In the genomic region with DNA sequence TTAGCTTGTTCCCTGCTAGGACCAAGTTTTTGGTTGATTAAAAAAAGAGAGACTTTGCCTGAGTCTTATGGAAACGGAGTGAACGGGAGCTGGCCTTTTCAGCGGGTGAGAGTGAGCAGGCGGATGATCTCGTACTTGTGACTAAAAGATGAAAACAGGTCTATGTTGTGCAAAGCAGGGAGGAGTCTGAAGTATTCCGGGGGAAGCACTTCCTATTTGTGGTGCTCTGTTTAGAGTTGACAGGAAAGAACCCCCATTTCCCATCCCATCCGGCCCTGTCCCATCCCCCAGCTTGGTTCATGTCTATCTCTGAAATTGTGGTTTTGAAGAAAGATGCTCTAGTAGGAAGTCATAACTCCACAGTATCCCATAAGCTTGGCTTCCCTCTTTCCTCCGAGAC, we compare ENCODE assay signal across 8 mouse cellular contexts. TPM values are rescaled to one million over a fixed set of nuclear protein-coding genes. Genes with fewer than 3 reads are reported as not detected.
A peak's percentile ranks its signal among the peaks of the same experiment; 100 is the strongest.
DNase-seq lines count a peak whose midpoint lies in the region; ATAC-seq and TF ChIP-seq lines count a peak whose summit lies in the region.

No protein-coding gene starts in this region.

- no peak for DNase-seq in heart, adult 2 months
- DNase-seq in heart, postnatal 25 days (ENCODE audit: low spot score): no peak
- DNase-seq in CD4-positive helper T cell, adult 2 months (ENCODE audit: low read depth, low spot score): peak; percentile 21
- DNase-seq in forebrain, postnatal 0 days: no peak
- DNase-seq in adrenal gland, postnatal 4 days (ENCODE audit: low spot score in 2 of 2): no peak
- DNase-seq in frontal cortex, postnatal 14 days (ENCODE audit: low spot score in 2 of 2): no peak
- DNase-seq in left cerebral cortex, postnatal 25 days (ENCODE audit: low spot score in 2 of 2): no peak

- no peak for TF ChIP-seq POLR2A in heart, adult 2 months (IDR thresholded peaks at IDR 0.05; ENCODE audit: insufficient read depth, low read depth, low read length)

- no peaks in the 10 kb centered on the region for H3K27me3 ChIP-seq in heart, adult 2 months (ENCODE audit: control insufficient read depth, insufficient read depth, low read length)
- no peaks in the 10 kb centered on the region for H3K27me3 ChIP-seq in forebrain, postnatal 0 days (ENCODE audit: insufficient read depth, low read length)
- no peaks in the 10 kb centered on the region for H3K27me3 ChIP-seq in liver, embryonic 16.5 days (ENCODE audit: control insufficient read depth, insufficient read depth, low read depth, low read length)

- no peak for ATAC-seq in forebrain, postnatal 0 days
- ATAC-seq in liver, embryonic 16.5 days (ENCODE audit: low read depth): no peak

- H3K9ac ChIP-seq in heart, adult 2 months (ENCODE audit: low read depth, low read length): no peak overlapping the region
- H3K9ac ChIP-seq in forebrain, postnatal 0 days: 0 out of 2 replicates have a peak overlapping the region, but pooled peaks have one; percentile 74
- H3K9ac ChIP-seq in liver, embryonic 16.5 days (ENCODE audit: low read depth, low read length): peak overlapping the region; percentile 90

- H3K4me3 ChIP-seq in heart, adult 2 months: peak overlapping the region; percentile 69
- peak overlapping the region; percentile 84 for H3K4me3 ChIP-seq in forebrain, postnatal 0 days (ENCODE audit: low read depth, low read length)
- H3K4me3 ChIP-seq in liver, embryonic 16.5 days (ENCODE audit: low read depth, low read length): peak overlapping the region; percentile 94

- H3K4me2 ChIP-seq in forebrain, postnatal 0 days (ENCODE audit: low read depth): peak overlapping the region; percentile 96
- peak overlapping the region; percentile 97 for H3K4me2 ChIP-seq in liver, embryonic 16.5 days (ENCODE audit: low read depth, low read length)

- intact Hi-C loops in heart, adult 2 months (cut with DNase I): loop anchor here (1.0 kb wide), 1 partner anchor 17 kb away; no protein-coding TSS in a partner anchor
- intact Hi-C loops in heart, postnatal 25 days (cut with DNase I): loop anchor here (2.0 kb wide), 1 partner anchor 17 kb away; no protein-coding TSS in a partner anchor
- intact Hi-C loops in left cerebral cortex, postnatal 25 days (cut with DNase I): no loop called here

- peak overlapping the region; percentile 91; the same call in 1 of the 2 replicates for H3K27ac ChIP-seq in heart, adult 2 months
- no peak overlapping the region for H3K27ac ChIP-seq in forebrain, postnatal 0 days (ENCODE audit: low read depth, low read length)
- H3K27ac ChIP-seq in liver, embryonic 16.5 days (ENCODE audit: low read length): peak overlapping the region; percentile 83

- WGBS in heart, adult 2 months: 5% methylated on average over 8 of the region's 8 CpGs
- WGBS in forebrain, postnatal 0 days: 38% methylated on average over 8 of the region's 8 CpGs
- WGBS in liver, embryonic 16.5 days (ENCODE audit: insufficient replicate concordance): 3% methylated on average over 8 of the region's 8 CpGs

- H3K4me1 ChIP-seq in heart, adult 2 months (ENCODE audit: control insufficient read depth, insufficient read depth, low read length): peaks cover 3% of the 10 kb centered on the region
- peaks cover 6% of the 10 kb centered on the region; the same call in 1 of the 2 replicates for H3K4me1 ChIP-seq in forebrain, postnatal 0 days (ENCODE audit: insufficient read depth)
- peaks cover 23% of the 10 kb centered on the region for H3K4me1 ChIP-seq in liver, embryonic 16.5 days (ENCODE audit: control insufficient read depth, low read depth, low read length)

- TF ChIP-seq CTCF in heart, adult 2 months (IDR thresholded peaks at IDR 0.05): no peak
- no peak for TF ChIP-seq CTCF in forebrain, postnatal 0 days (IDR thresholded peaks at IDR 0.05; ENCODE audit: low read depth)

- no peaks in the 10 kb centered on the region for H3K9me3 ChIP-seq in forebrain, postnatal 0 days (ENCODE audit: low read length)
- H3K9me3 ChIP-seq in liver, embryonic 16.5 days (replicated peaks; ENCODE audit: control insufficient read depth, low read length): no peaks in the 10 kb centered on the region

- no peak for TF ChIP-seq EP300 in heart, adult 2 months (IDR thresholded peaks at IDR 0.05; ENCODE audit: insufficient read depth, low read depth, low read length)

- H3K79me2 ChIP-seq in heart, adult 2 months (replicated peaks; ENCODE audit: control insufficient read depth, insufficient read depth, low read length): peaks cover 2% of the 10 kb centered on the region

- H3K36me3 ChIP-seq in heart, adult 2 months (ENCODE audit: control insufficient read depth, insufficient read depth, low read length): peaks cover 5% of the 10 kb centered on the region; the same call in 1 of the 2 replicates
- peaks cover 29% of the 10 kb centered on the region for H3K36me3 ChIP-seq in forebrain, postnatal 0 days (ENCODE audit: insufficient read depth)
- peaks cover 14% of the 10 kb centered on the region for H3K36me3 ChIP-seq in liver, embryonic 16.5 days (ENCODE audit: control insufficient read depth, insufficient read depth)

RNA-seq across cellular contexts. Expression of a gene that starts 1.1 kb away (rescaled TPM):
- total RNA-seq in heart, adult 2 months (2021): 10 to 100 TPM; 52.1 to 64.3 TPM
- 29.8 and 35.5 TPM in 2 replicates for polyA plus RNA-seq in heart, adult 2 months (2012; rRNA removed)
- 10 to 100 TPM; 58.7 to 63.3 TPM for total RNA-seq in heart, postnatal 25 days (2021)
- 19.1 and 20.2 TPM in 2 replicates for total RNA-seq in forebrain, postnatal 0 days (2014; rRNA removed)
- 42.0 and 45.0 TPM in 2 replicates for polyA plus RNA-seq in forebrain, postnatal 0 days (2015; fragmentation: Nextera tagmentation; extraction: Ambion mirVana)
- polyA plus RNA-seq in liver, embryonic 16.5 days (2015; fragmentation: Nextera tagmentation; extraction: Ambion mirVana): 35.1 and 36.7 TPM in 2 replicates
- total RNA-seq in adrenal gland, postnatal 4 days (2021): 10 to 100 TPM; 66.7 to 70.8 TPM
- 10 to 100 TPM; 20.7 to 22.7 TPM for total RNA-seq in left cerebral cortex, postnatal 25 days (2021)

RNA-seq across cellular contexts. Expression of a gene that starts 18.2 kb away (rescaled TPM):
- 10 to 100 TPM; 13.5 to 16.9 TPM for total RNA-seq in heart, adult 2 months (2021)
- 8.5 and 11.5 TPM in 2 replicates for polyA plus RNA-seq in heart, adult 2 months (2012; rRNA removed)
- total RNA-seq in heart, postnatal 25 days (2021): 10 to 100 TPM; 14.2 to 14.8 TPM
- 16.7 and 22.0 TPM in 2 replicates for total RNA-seq in forebrain, postnatal 0 days (2014; rRNA removed)
- polyA plus RNA-seq in forebrain, postnatal 0 days (2015; fragmentation: Nextera tagmentation; extraction: Ambion mirVana): 2.9 and 3.0 TPM in 2 replicates
- polyA plus RNA-seq in liver, embryonic 16.5 days (2015; fragmentation: Nextera tagmentation; extraction: Ambion mirVana): 0.79 and 1.0 TPM in 2 replicates
- total RNA-seq in adrenal gland, postnatal 4 days (2021): 10 to 100 TPM; 30.1 to 32.2 TPM
- total RNA-seq in left cerebral cortex, postnatal 25 days (2021): 10 to 100 TPM; 25.1 to 27.1 TPM

RNA-seq across cellular contexts. Expression of a gene that starts 18.5 kb away (rescaled TPM):
- under 1 TPM; 0.21 to 0.39 TPM for total RNA-seq in heart, adult 2 months (2021)
- polyA plus RNA-seq in heart, adult 2 months (2012; rRNA removed): 0.09 and 0.14 TPM in 2 replicates
- under 1 TPM; 0.18 to 0.22 TPM for total RNA-seq in heart, postnatal 25 days (2021)
- total RNA-seq in forebrain, postnatal 0 days (2014; rRNA removed): 2.2 and 2.3 TPM in 2 replicates
- 1.5 and 2.4 TPM in 2 replicates for polyA plus RNA-seq in forebrain, postnatal 0 days (2015; fragmentation: Nextera tagmentation; extraction: Ambion mirVana)
- 0.06 and 0.07 TPM in 2 replicates for polyA plus RNA-seq in liver, embryonic 16.5 days (2015; fragmentation: Nextera tagmentation; extraction: Ambion mirVana)
- under 1 TPM; 0.20 to 0.42 TPM for total RNA-seq in adrenal gland, postnatal 4 days (2021)
- total RNA-seq in left cerebral cortex, postnatal 25 days (2021): 1 to 10 TPM; 1.0 to 1.2 TPM
